Mouse (Mus musculus) midbrain, embryonic 14.5 days (tissue): Measurements from ENCODE around the gene Vps26a. TPM values are rescaled to one million over a fixed set of nuclear protein-coding genes. Genes with fewer than 3 reads are reported as not detected.

Experiments used
- ATAC-seq: fragments of 200-750 bp; cut with Nextera tagmentation; 2 replicates; pipeline ENCODE4 v1.8.0; 2017; ENCODE audit warnings: moderate number of reproducible peaks, moderate library complexity; ENCODE audit not compliant: low FRiP score, low TSS enrichment
- DNase-seq: peaks from one replicate; pipeline ENCODE4 v3.0.0-alpha.2; 2015
- H3K27ac ChIP-seq: fragments of 300-500 bp; sonication (generic); replicated peaks from 2 replicates; pipeline ENCODE4 v1.5.1; 2014; ENCODE audit warnings: mild to moderate bottlenecking, low read depth, low read length, moderate library complexity
- H3K27me3 ChIP-seq: fragments of 300-500 bp; sonication (generic); 2 replicates; pipeline ENCODE4 v1.6.1; 2014; ENCODE audit warnings: low read length, control low read depth, mixed read lengths; ENCODE audit not compliant: control insufficient read depth, insufficient read depth
- H3K36me3 ChIP-seq: fragments of 300-500 bp; sonication (generic); 2 replicates; pipeline ENCODE4 v1.6.1; 2014; ENCODE audit warnings: low read length, control low read depth; ENCODE audit not compliant: control insufficient read depth, insufficient read depth
- H3K4me1 ChIP-seq: fragments of 300-500 bp; sonication (generic); 2 replicates; pipeline ENCODE4 v1.6.1; 2014; ENCODE audit warnings: mild to moderate bottlenecking, antibody characterized with exemption, low read length, control low read depth; ENCODE audit not compliant: control insufficient read depth, insufficient read depth
- H3K4me2 ChIP-seq: fragments of 300-500 bp; sonication (generic); 2 replicates; pipeline ENCODE4 v1.6.1; 2014; ENCODE audit warnings: mild to moderate bottlenecking, low read length, moderate library complexity
- H3K4me3 ChIP-seq: fragments of 300-500 bp; sonication (generic); replicated peaks from 2 replicates; pipeline ENCODE4 v1.5.1; 2014; ENCODE audit warnings: low read depth, low read length
- H3K9ac ChIP-seq: fragments of 300-500 bp; sonication (generic); replicated peaks from 2 replicates; pipeline ENCODE4 v1.6.1; 2014; ENCODE audit warnings: mild to moderate bottlenecking, low read length, moderate library complexity
- H3K9me3 ChIP-seq: fragments of 300-500 bp; sonication (generic); 2 replicates; pipeline ENCODE4 v1.6.1; 2016; ENCODE audit warnings: low read length, control low read depth, mixed read lengths; ENCODE audit not compliant: control insufficient read depth
- WGBS: fragments of 180-500 bp; shearing (Covaris S2); extraction: QIAGEN DNeasy Blood & Tissue Kit; methylation state at CpG from one replicate; pipeline ENCODE4 v1.1.7; 2014; 5-methylcytosine and 5-hydroxymethylcytosine counted together
- polyA plus RNA-seq: library from polyadenylated mRNA; unstranded; fragments of >200 nt; fragmentation: Nextera tagmentation; extraction: Ambion mirVana; gene quantifications from 2 replicates; pipeline ENCODE4 v1.2.1, GENCODE M21; 2014

Vps26a gene
- polyA plus RNA-seq, 1 experiment from 2014 or later, result 65.0 TPM

DNA sequence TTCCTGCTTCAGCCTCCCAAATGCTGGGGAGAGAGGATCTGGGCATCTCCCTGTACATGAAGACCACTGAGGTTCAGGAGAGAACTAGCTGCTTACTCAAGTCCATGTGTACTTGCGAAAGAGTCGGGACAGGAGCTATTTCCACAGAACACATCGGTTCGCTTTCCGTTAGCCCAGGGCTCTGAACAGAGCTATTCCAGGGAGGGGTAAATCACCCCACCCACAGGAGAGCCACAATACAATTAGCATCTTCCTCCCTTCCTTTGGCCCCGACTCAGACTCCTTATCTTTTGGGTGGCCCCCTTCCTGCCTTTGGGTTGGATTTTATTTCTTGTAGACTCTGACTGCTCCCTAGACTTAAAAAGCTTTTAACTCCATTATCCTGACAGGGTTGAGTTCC is 30.9 kb upstream of the Vps26a start:
- Histone ChIP-seq H3K9ac (no peak overlapping the region), H3K27ac (no peak overlapping the region), H3K4me2 (no peak overlapping the region), H3K9me3 (no peaks in the 10 kb centered on the region), H3K27me3 (no peaks in the 10 kb centered on the region), H3K4me3 (no peak overlapping the region), H3K36me3 (no peaks in the 10 kb centered on the region), H3K4me1 (no peaks in the 10 kb centered on the region)
- DNase-seq (no peak), ATAC-seq (no peak)
- 91% methylated on average over 6 of the region's 6 CpGs for WGBS

DNA sequence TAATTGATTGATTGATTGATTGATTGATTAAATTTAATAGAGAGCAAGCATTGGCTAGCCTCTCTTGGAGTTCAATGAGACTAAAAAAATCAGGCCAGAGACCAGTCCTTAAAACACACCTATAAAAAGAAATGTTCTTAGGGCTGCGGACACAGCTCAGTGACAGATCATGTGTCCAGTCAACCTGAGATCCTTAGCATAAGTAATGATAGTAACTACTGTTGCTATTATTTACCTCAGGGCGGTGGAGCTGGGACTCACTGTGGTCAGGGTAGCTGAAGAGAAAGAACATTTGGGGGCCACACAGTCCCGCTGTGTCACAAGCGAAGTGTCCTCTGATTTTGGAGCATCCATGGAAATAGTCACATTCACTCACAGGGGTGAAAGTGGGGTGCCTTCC is 26.2 kb upstream of the Vps26a start:
- Histone ChIP-seq H3K4me3 (no peak overlapping the region), H3K9ac (no peak overlapping the region), H3K4me1 (no peaks in the 10 kb centered on the region), H3K4me2 (no peak overlapping the region), H3K27ac (no peak overlapping the region), H3K27me3 (no peaks in the 10 kb centered on the region), H3K9me3 (no peaks in the 10 kb centered on the region), H3K36me3 (no peaks in the 10 kb centered on the region)
- no peak for ATAC-seq
- WGBS, result 95% methylated on average over 4 of the region's 4 CpGs
- no peak for DNase-seq

DNA sequence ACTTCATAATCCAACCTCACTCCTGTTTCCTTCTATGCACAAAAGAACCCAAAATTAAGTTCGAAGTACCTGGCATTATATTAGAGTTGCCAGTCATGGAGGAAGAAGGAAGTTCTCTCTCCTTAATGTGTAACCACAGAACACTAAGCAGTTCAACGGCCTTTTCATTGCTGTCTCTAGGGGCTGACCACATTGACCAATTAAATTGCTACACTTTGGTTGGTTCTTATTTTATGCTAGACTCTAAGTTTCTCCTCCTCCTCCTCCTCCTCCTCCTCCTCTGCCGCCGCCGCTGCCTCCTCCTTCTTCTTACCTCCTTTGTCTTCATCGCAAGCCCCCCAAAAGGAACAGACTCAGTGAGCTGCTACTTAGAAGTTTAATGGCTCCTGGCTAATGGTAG is 24.9 kb upstream of the Vps26a start:
- H3K4me3 ChIP-seq, result no peak overlapping the region
- ATAC-seq, result no peak
- no peaks in the 10 kb centered on the region for H3K36me3 ChIP-seq
- 0 out of 2 replicates have a peak, but pooled peaks cover 2% of the 10 kb centered on the region for H3K27me3 ChIP-seq
- DNase-seq, result no peak
- H3K4me2 ChIP-seq, result no peak overlapping the region
- no peaks in the 10 kb centered on the region for H3K9me3 ChIP-seq
- H3K9ac ChIP-seq, result no peak overlapping the region
- H3K4me1 ChIP-seq, result no peaks in the 10 kb centered on the region
- 89% methylated on average over 6 of the region's 6 CpGs for WGBS
- no peak overlapping the region for H3K27ac ChIP-seq

DNA sequence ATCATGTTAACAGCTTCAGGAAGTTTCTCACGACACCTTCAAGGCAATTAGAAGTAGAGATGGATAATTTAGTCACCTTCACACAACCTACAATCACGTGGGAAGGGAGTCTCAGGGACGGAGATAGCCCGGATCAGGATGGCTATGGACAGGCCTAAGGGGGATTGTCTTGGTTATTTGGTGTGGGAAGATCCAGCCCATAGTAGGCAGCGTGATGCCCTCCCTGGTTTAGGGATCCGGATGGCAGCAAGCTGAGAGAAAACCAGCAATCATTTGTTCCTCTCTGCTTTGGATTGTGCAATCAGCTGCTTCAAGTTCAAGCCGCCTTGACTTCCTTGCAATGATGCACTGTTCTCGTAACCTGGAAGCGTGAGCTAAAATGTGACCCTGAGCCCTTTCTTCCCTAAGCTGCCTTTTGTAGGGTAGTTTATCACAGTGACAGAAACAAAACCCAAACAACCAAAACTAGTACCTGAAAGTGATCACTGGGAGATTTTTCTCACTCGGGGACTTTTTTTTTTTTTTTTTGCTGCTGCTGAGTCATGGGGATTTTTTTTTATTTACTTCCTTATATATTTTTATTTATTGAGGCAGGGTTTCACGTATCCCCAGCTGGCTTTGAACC is 22.5 kb upstream of the Vps26a start:
- Histone ChIP-seq H3K4me2 (no peak overlapping the region), H3K27me3 (0 out of 2 replicates have a peak, but pooled peaks cover 2% of the 10 kb centered on the region), H3K4me3 (no peak overlapping the region), H3K9ac (no peak overlapping the region), H3K9me3 (no peaks in the 10 kb centered on the region), H3K36me3 (no peaks in the 10 kb centered on the region), H3K27ac (no peak overlapping the region), H3K4me1 (no peaks in the 10 kb centered on the region)
- DNase-seq (no peak), ATAC-seq (no peak)
- 70% methylated on average over 11 of the region's 11 CpGs for WGBS

DNA sequence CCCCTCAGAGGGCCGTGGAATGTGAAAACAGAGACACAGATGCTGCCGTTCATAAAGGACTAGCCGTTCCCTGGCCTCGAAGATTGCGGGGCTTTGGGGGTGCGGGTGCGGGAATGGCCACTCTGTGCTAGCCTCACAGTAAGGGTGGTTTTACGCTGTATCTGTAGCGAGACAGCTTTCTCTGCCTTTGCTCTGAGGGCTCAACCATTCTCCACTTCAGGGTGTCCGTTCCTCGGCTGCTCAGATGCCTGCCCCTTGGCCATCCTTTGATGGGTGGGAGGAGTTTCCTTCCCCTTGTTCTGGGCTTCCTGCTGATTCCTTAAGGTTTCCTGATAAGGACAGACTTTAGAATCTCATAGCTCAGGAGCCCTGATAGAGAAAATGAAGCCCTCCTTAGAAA is 21.9 kb upstream of the Vps26a start:
- Histone ChIP-seq H3K4me1 (no peaks in the 10 kb centered on the region), H3K4me2 (peak overlapping the region; percentile 47), H3K9ac (no peak overlapping the region; the same call in 1 of the 2 replicates), H3K36me3 (no peaks in the 10 kb centered on the region), H3K4me3 (peak overlapping the region; percentile 18), H3K9me3 (no peaks in the 10 kb centered on the region), H3K27me3 (0 out of 2 replicates have a peak, but pooled peaks cover 2% of the 10 kb centered on the region), H3K27ac (no peak overlapping the region)
- 10% methylated on average over 11 of the region's 11 CpGs for WGBS
- peak; percentile 14 for DNase-seq
- ATAC-seq, result no peak

DNA sequence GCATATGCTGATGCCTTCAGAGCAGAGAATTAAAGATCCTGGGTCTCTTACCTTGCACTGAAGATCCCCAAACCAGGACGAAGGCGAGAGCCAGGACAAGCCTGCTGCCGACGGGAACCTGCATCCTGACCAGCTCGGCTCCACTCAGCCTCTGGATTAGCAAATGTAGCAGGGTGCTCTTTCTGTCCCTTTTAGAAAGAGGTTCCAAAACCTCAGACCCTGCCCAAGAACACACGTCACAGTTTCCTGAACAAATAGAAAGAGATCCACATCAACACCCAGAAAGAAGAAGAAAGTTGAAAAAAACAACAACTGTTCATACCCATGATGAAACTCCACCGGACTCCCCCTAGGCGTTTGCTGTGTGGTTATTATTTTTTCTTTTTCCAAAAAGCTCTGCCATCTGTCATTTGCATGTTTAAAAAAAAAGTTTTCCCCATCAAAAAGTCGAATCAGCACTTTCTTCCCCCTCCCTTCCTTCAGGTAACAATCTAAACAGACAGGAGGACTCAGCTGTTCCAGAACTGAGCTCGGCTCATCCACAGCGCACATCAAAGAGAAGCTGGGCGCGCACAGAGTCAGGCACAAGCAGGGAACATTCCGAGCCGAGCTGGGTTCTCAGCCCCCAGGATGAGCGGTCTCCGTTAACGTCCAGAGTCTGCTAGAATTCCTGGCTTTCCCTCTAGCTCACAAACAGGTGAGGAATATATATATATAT is 21.1 kb upstream of the Vps26a start:
- no peaks in the 10 kb centered on the region for H3K4me1 ChIP-seq
- H3K36me3 ChIP-seq, result no peaks in the 10 kb centered on the region
- H3K27ac ChIP-seq, result no peak overlapping the region
- 0 out of 2 replicates have a peak, but pooled peaks cover 2% of the 10 kb centered on the region for H3K27me3 ChIP-seq
- 16% methylated on average over 18 of the region's 18 CpGs for WGBS
- H3K9ac ChIP-seq, result 0 out of 2 replicates have a peak overlapping the region, but pooled peaks have one; percentile 21
- no peaks in the 10 kb centered on the region for H3K9me3 ChIP-seq
- DNase-seq (peak; percentile 37), ATAC-seq (no peak)
- H3K4me3 ChIP-seq, result peak overlapping the region; percentile 18
- H3K4me2 ChIP-seq, result peak overlapping the region; percentile 47

DNA sequence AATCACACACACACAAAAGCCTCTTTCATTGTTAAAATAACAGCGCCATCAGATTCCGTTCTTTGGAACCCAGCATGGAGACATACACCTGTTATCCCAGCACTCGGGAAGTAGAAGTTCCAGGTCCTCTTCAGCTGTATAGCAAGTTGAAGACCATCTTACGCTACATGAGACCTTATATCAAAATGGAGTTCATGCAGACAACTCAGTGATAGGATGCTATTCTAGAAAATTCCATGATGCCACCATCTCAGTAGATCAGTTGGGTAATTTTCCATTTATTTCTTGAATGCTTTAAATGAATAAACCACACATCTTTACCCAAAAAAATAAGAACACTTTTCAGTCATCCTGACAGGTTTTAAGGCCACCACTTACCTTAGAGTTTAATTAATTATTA is 20.5 kb upstream of the Vps26a start:
- Histone ChIP-seq H3K27ac (no peak overlapping the region), H3K4me1 (no peaks in the 10 kb centered on the region), H3K4me2 (no peak overlapping the region), H3K4me3 (no peak overlapping the region), H3K36me3 (no peaks in the 10 kb centered on the region), H3K27me3 (0 out of 2 replicates have a peak, but pooled peaks cover 2% of the 10 kb centered on the region), H3K9ac (no peak overlapping the region), H3K9me3 (no peaks in the 10 kb centered on the region)
- DNase-seq (no peak), ATAC-seq (no peak)
- 91% methylated on average over 4 of the region's 4 CpGs for WGBS

DNA sequence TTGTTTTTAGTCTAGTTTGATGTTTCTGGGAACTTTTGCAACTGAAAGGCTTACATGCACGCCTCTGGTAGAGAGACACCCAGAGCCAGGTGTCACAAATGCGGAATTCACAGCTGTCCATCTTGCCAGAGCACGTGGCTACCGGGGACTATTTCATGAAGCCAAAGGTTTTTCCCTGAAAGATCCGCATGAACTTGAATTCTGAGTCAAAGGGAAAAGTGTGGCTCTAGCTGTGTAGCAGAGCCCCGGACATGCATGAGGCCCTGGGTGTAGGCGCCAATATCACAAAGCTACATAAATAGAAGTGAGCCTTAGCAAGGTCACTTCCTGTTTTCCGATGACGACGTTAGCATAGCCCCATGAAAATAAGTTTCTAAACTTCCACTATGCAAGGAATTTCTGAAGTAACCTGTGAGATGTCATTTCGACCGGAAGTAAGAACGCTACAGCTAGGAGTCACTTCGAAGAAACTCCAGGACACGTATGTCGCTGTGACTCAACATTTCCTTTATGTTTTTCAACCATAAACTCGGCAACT is 19.5 kb upstream of the Vps26a start:
- ATAC-seq (no peak), DNase-seq (no peak)
- Histone ChIP-seq H3K27me3 (0 out of 2 replicates have a peak, but pooled peaks cover 2% of the 10 kb centered on the region), H3K9ac (no peak overlapping the region), H3K27ac (no peak overlapping the region), H3K4me3 (no peak overlapping the region), H3K9me3 (no peaks in the 10 kb centered on the region), H3K36me3 (no peaks in the 10 kb centered on the region), H3K4me2 (no peak overlapping the region), H3K4me1 (no peaks in the 10 kb centered on the region)
- 92% methylated on average over 17 of the region's 17 CpGs for WGBS
